Mouse (Mus musculus) liver, postnatal 0 days (tissue): ENCODE data around the gene Usp34.
A peak's percentile ranks its signal among the peaks of the same experiment; 100 is the strongest.

ENCODE experiments used
- CTCF ChIP-seq: sonication (generic); IDR thresholded peaks from 2 replicates; pipeline ENCODE4 v1.5.1; 2016; ENCODE audit warnings: antibody characterized with exemption, low read depth
- EP300 ChIP-seq: IDR thresholded peaks from 2 replicates; pipeline ENCODE4 v1.6.1; 2016; ENCODE audit warnings: antibody characterized with exemption, low read depth, mild to moderate bottlenecking

- TF ChIP-seq CTCF (no peak), EP300 (peak; percentile 48; the same call in 1 of the 2 replicates)
Measured at GRCm38 (mm10) chr11:23313496-23313895, 6.8 kb downstream of the Usp34 start.
